Mouse (Mus musculus): ENCODE data around the gene Irak4.

The Irak4 gene

GRCm38 (mm10) chr15:94564909-94565308 is 21.5 kb downstream of the Irak4 start:
- DNase-seq: no peak

- no peak for DNase-seq
Observed at GRCm38 (mm10) chr15:94565854-94566253, 22.4 kb downstream of the Irak4 start.

- no peak for DNase-seq
Observed at GRCm38 (mm10) chr15:94568496-94569182, 25.2 kb downstream of the Irak4 start.

GRCm38 (mm10) chr15:94571501-94571900 is 28.1 kb downstream of the Irak4 start:
- no peak for DNase-seq

GRCm38 (mm10) chr15:94572746-94573145 is 29.3 kb downstream of the Irak4 start:
- no peak for DNase-seq

- DNase-seq: no peak
Observed at GRCm38 (mm10) chr15:94574566-94575268, 31.3 kb downstream of the Irak4 start.

- peak in 1 of 2 experiments; percentile 33 for DNase-seq
Observed at GRCm38 (mm10) chr15:94582000-94582593, 38.7 kb downstream of the Irak4 start.

GRCm38 (mm10) chr15:94583153-94583552 is 39.7 kb downstream of the Irak4 start:
- peak in 1 of 2 experiments; percentile 27 for DNase-seq

GRCm38 (mm10) chr15:94584738-94585137 is 41.3 kb downstream of the Irak4 start:
- DNase-seq: peak in 1 of 2 experiments; percentile 15

- no peak for DNase-seq
Observed at GRCm38 (mm10) chr15:94587826-94588715, 44.6 kb downstream of the Irak4 start.

- peak; percentile 100 for DNase-seq
Observed at GRCm38 (mm10) chr15:94589219-94590075, 46.0 kb downstream of the Irak4 start, which contains the start of gene Twf1. TSS of gene Twf1 (minus strand) at chr15:94589889.

GRCm38 (mm10) chr15:94590083-94590482 is 46.6 kb downstream of the Irak4 start:
- DNase-seq: no peak

GRCm38 (mm10) chr15:94591356-94591755 is 47.9 kb downstream of the Irak4 start:
- no peak for DNase-seq

GRCm38 (mm10) chr15:94593586-94593985 is 50.1 kb downstream of the Irak4 start:
- peak in 1 of 2 experiments; percentile 29 for DNase-seq

GRCm38 (mm10) chr15:94600145-94600707 is 56.8 kb downstream of the Irak4 start:
- no peak for DNase-seq

GRCm38 (mm10) chr15:94601339-94601738 is 57.9 kb downstream of the Irak4 start:
- DNase-seq: peak; percentile 77 to 80

- DNase-seq: no peak
Observed at GRCm38 (mm10) chr15:94602441-94602840, 59.0 kb downstream of the Irak4 start.

- no peak for DNase-seq
Observed at GRCm38 (mm10) chr15:94607768-94608167, 64.3 kb downstream of the Irak4 start.

- DNase-seq: no peak
Observed at GRCm38 (mm10) chr15:94616036-94616435, 72.6 kb downstream of the Irak4 start.

GRCm38 (mm10) chr15:94620909-94621308 is 77.5 kb downstream of the Irak4 start:
- no peak for DNase-seq

- no peak for DNase-seq
Observed at GRCm38 (mm10) chr15:94628463-94628829, 85.0 kb downstream of the Irak4 start.

Data from kidney, postnatal 4 days (tissue).